Mouse (Mus musculus): ENCODE results near the gene Tmprss6.

DNA sequence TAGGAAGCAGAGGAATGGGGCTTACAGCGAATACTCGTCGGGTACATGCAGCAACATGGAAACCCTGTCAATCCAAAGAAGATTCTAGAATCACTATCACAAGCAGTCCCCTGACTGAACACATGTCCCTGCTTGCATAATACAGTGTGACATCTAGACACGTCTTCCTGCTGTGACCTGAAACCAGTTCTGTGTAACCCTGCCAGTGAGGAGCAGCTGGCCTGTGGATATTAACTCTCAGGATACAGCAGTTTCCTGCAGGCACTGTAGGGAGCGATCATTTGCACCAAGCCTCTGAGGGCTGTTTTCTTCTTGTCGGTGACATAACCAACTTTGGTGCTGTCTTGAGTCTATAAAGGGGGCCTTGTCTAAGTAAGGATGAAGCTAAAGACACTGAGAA is 67.1 kb downstream of the Tmprss6 start:
- no peak for TF ChIP-seq POLR2A (IDR thresholded peaks at IDR 0.05; ENCODE audit: control insufficient read depth, low read depth, low read length)
- no peak for TF ChIP-seq CTCF (IDR thresholded peaks at IDR 0.05; ENCODE audit: control insufficient read depth, insufficient read depth, insufficient replicate concordance, low read depth, low read length)
